Mouse (Mus musculus) mesoderm, embryonic 11.5 days (tissue): Measurements from ENCODE around the gene Trmt61a.
A peak's percentile ranks its signal among the peaks of the same experiment; 100 is the strongest.
"Not testable (repeated sequence)": the region's sequence is repeated elsewhere in the genome, so short reads cannot be mapped to it uniquely, and the experiment has no call there.

ENCODE experiments used
- DNase-seq: peaks from one replicate; pipeline ENCODE4 v3.0.0-alpha.2; 2012; ENCODE audit warnings: low read depth, low spot score

Trmt61a gene

GRCm38 (mm10) chr12:111677882-111678669 lies at the start of gene Trmt61a:
Gene Trmt61a, plus strand, starts transcription at chr12:111678105.
- DNase-seq = peak; percentile 95

DNA sequence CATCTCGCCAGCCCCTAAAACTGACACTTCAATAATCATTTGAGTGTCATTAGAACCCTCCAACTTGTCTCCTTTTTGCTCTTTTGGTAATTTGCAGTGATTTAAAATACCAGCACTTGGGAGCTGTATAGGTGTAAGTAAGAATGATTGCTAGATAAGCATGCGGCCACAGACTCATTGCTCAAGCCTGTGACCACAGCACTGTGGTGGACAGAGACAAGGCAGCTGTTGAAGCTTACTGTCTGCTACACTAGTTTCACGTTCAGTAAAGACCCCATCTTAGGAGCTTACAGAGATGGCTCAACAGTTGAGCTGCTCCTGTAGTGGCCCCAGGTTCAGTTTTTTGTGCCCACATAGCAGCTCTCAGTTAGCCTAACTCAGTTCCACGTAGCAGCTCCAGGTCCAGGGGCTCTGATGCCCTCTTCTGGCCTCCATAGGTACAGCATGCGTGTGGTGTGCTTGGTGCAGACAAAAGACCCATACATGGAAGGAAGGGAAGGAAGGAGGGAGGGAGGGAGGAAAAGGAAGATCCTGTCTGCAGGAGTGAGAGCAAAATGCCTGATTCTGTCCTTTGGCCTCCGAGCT lies 29.8 kb upstream of the Trmt61a start:
- DNase-seq = peak; percentile 82

GRCm38 (mm10) chr12:111652953-111653352 lies 25.0 kb upstream of the Trmt61a start:
- DNase-seq = no peak

DNA sequence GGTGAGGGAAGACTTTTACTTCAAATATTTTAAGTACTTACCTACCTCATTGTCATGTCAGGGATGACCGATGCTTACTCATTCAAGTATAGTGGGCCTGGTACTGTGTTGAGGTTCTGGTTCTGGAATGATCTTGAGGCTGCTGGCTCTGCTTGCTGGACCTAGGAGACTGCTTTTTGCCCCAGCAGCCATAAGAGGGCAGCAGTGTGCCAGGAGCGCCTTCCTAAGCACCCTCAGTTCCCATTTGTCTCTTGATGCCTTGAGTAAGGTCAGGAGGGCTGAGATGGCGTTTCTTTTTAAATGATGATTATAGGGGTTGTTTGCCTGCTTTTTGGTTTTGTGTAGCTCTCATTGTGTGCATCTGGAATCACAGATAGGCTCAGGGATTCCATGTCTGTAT lies 24.5 kb upstream of the Trmt61a start:
- DNase-seq = peak; percentile 75

DNA sequence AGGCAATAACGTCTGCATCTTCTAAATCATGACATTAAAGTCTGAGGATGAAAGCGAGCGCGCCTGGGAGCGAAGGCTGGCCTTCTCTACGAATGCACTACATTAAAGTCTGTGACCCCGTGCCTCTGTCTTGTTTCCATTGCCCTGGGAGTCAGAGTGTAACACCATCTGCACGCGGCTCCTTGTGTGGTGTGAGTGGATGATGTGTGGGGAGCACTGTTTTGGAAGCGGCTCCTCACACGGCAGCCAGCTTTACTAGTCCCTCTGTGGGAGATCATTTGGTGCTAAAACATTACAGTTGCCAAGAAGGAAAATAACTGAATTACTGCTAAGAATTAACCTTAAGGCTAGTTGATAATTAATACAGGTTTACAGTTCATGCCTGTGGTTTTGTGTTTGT lies 22.2 kb upstream of the Trmt61a start:
- DNase-seq = no peak

GRCm38 (mm10) chr12:111659331-111659730 lies 18.6 kb upstream of the Trmt61a start:
- no peak for DNase-seq

DNA sequence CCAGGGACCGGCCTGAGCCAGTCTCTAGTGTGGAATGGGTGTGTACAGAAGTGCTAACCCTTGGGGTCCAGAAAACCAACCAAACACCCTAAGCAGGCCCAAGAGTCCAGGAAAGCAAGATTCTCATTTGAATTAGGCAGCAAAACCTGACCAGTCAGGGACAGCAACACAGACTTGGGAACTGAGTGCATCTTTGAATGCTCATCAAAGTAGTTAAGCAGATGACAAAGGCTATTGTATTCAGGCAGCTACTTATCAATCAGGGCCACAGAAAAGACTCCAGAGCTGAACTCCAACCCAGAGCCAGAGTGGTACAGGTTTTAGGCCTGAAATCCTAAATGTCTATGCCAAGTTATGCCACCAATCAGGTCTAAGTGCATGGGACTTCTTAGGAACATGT lies 17.3 kb upstream of the Trmt61a start:
- no peak for DNase-seq

DNA sequence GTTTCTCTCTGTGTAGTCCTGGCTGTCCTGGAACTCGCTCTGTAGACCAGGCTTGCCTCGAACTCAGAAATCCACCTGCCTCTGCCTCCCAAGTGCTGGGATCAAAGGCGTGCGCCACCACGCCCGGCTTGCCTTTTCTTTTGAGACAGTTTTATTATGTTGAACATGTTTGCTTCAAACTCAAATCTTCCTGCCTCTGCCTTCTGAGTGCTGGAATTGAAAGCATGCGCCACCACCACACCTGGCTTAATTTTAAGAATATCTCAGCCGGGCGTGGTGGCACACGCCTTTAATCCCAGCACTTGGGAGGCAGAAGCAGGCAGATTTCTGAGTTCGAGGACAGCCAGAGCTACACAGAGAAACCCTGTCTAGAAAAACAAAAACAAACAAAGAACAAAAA lies 16.4 kb upstream of the Trmt61a start:
- not testable (repeated sequence) for DNase-seq

DNA sequence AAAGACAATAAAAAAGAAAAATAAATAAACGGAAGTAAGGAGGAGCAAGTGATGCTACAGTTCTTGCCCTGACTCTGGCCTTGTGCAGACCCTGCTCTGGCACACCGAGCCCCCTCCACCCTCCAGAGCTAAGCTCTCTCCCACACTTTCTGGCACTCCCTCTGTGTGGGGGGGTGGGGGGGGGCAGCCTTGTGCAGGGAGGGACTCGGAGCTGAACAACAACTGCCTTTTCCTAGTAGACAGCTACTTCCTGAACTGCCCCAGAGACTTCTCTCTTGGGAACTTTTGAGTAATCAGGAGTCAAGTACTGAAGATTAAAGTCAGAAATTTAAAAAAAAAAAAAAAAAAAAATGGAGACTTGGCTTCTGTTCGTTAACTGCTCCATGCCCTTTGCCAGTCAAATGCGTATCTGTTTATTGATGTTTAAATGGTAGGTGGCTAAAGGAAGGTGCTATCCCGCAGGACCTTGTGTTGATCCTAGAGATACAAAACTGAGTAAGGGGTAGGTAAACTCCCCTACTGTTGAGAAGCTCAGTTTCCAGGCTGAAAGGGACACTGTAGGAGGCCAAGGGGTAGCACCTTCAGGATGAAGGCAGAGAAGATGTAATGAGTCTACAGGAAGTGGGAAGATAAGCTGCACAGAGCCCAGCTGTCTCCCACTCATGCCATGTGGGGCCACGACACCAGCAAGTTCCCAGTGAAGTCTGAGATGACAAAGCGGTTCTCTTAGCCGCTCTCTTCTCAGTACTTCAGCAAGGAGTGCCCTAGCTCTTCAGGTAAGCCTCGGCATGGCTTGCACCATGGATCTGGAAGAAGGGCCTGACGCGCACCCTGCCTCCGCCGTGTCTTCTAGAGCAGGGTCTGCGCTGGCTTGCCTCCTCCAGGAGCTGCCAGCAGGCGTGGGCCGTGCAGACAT lies 14.4 kb upstream of the Trmt61a start:
- no peak for DNase-seq

- DNase-seq = peak; percentile 50
Measured at GRCm38 (mm10) chr12:111664144-111664634, 13.7 kb upstream of the Trmt61a start.

- DNase-seq = no peak
Measured at GRCm38 (mm10) chr12:111665041-111665880, 12.6 kb upstream of the Trmt61a start.

GRCm38 (mm10) chr12:111666380-111666779 lies 11.5 kb upstream of the Trmt61a start:
- DNase-seq = no peak

GRCm38 (mm10) chr12:111667421-111667820 lies 10.5 kb upstream of the Trmt61a start:
- DNase-seq = no peak

DNA sequence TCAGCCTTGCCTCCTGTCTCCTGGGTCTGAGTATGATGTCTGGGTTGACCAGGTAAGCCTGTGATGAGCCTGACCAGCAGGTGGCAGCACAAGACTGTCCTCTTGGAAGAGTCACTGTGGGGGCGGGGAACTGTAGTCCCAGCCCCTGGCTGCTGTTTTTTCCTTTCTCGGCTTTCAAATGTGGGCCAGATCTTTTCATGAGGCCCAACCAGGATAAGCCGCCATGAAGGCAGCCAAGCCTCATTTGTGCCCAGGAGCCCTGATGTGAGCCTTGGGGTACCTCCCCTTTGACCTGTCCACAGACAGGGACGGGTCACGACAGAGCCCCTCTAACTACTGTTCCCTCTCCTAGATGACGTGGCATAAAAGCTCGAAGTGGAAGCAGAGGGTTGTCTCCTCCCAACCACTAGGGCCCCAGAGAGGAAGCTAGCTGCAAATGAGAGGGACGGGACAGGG lies 9.4 kb upstream of the Trmt61a start:
- peak; percentile 94 for DNase-seq

GRCm38 (mm10) chr12:111669000-111669788 lies 8.7 kb upstream of the Trmt61a start:
- DNase-seq = no peak

DNA sequence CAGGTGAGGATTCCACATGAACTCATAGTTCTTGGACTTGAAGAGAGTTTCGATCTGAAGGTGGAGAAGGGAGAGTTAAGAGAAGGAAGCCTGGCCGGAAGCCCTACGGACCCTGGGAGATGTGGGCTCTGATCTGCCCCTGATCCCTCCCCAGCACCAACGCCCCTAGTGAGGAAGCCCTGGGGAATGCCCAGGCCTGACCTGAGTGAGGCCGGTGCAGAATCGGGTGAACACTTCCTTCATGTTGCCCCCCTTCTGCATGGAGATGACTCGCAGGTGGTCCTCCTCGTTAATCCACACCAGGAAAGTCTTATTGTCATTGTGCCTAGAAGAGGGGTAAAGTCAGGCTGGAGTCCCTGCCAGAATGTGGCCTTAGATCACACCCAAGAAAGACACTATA lies 7.9 kb upstream of the Trmt61a start:
- no peak for DNase-seq

DNA sequence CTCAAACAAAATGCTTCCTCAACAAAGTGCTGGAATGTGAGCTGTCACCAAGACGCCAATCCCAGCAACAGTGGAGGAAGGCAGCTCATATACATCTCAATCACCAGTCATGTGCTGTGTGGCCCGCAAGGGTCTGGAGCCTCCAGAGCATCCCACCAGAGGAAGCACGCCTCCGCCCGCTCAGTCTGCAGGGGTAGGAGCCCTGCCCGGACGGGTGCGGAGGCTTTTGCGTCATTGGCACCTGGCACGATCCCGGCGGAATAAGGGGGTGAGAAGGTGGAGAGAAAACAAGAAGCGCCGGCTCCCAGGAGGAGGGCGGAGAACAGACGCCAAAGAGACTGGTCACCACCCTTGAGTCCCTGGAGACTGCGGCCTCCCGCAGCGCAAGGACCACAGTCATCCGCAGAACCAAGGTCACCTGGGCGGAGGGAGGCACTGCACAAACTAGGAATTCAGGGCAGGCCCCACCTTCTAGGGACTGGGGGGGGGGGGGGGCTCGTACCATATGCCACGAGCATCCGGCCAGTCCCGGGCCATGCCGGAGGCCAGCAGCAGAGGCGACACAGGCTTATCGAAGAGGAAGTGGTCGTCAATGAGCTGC lies 7.4 kb upstream of the Trmt61a start:
- no peak for DNase-seq

GRCm38 (mm10) chr12:111670976-111671375 lies 6.9 kb upstream of the Trmt61a start:
- DNase-seq = no peak

GRCm38 (mm10) chr12:111671431-111671902 lies 6.4 kb upstream of the Trmt61a start:
- peak; percentile 69 for DNase-seq

DNA sequence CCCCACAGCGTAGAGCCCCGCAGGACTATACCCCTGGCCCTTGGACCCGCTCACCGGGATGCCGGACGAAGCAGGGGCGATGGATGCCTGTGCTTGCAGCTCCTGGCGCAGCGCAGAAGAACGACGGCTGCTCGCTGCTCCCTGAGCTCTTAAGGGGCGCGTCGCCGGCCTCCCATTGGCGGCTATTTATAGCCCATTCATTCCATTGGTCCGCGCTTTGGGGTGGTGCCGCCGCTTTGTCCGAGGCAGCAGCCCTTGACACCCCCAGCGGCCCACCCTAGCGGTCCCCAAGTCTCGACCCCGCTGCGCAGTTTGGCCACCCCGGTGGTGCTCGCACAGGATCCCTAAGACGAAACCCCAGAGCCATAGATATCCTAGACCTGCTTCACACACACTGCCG lies 5.7 kb upstream of the Trmt61a start, which contains the start of gene Ckb:
Gene Ckb, minus strand, starts transcription at position 163 of the 400 bp plus-strand sequence.
- DNase-seq = peak; percentile 89
